ENCODE assay signal across 18 mouse cellular contexts in the genomic region with DNA sequence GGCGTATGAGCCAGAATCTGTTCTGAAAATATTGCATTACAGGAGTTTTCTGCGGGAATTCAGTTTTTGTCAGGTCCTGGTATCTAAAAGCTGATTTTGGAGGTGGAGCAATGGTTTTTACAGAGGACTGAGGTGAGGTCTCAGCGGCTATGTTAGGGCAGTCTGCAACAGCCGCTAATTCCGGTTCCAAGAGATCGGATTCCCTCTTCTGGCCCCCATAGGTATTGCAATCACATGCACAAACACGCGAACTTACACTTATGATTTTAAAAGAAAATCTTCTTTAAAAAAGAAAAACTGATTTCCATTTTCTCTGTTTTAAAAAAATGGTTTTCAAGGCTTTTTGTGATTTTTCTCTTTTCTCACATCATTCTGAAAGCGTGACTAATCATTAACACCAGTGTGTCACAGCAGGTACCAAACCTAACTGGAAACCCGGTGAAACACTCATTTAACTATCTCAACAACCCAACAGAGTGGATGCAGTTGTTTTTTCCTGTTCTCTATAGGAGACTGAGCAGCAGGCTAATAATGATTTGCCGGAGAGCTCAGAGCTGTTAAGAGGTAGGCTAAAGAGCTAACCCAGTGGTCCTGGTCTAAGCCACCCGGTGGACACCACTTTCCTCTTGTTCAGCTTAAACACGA.
DNase-seq lines count a peak whose midpoint lies in the region; ATAC-seq and TF ChIP-seq lines count a peak whose summit lies in the region.
"Had no signal": no experiment of that assay in that cellular context is flagged by ENCODE, and none has a peak within 500 bp of the region (broad histone marks: within the 10 kb centered on the region; RNA-seq: fewer than 3 reads in every experiment).

No protein-coding gene starts in this region.

- no peak for ATAC-seq in intestine, postnatal 0 days
- no peak for ATAC-seq in intestine, embryonic 15.5 days
- ATAC-seq in lung, embryonic 14.5 days (ENCODE audit: insufficient read depth): no peak

- DNase-seq in lung, embryonic 14.5 days: peak; percentile 7
- DNase-seq in lung, adult 2 months: no peak
- DNase-seq in MEL (ENCODE audit: low read depth, low spot score): peak; percentile 7
- DNase-seq in spleen, adult 12 weeks (ENCODE audit: low spot score): no peak
- DNase-seq in frontal cortex, adult 2 months (ENCODE audit: extremely low spot score in 1 of 2, low spot score in 1 of 2): no peak
- DNase-seq: adrenal gland, postnatal 36 days; B cell, adult 2 months; cerebellum, adult 2 months; cerebellum, postnatal 36 days; gastrocnemius, postnatal 14 days; heart, postnatal 4 days; lung, postnatal 4 days; thymus, postnatal 36 days had no signal

- H3K27me3 ChIP-seq in intestine, postnatal 0 days (replicated peaks; ENCODE audit: control insufficient read depth, insufficient read depth, low read length): no peaks in the 10 kb centered on the region
- H3K27me3 ChIP-seq in intestine, embryonic 15.5 days (replicated peaks): no peaks in the 10 kb centered on the region
- H3K27me3 ChIP-seq in lung, embryonic 14.5 days (ENCODE audit: insufficient read depth, low read length): no peaks in the 10 kb centered on the region
- H3K27me3 ChIP-seq in MEL (ENCODE audit: control insufficient read depth in 1 of 2, insufficient read depth in 2 of 2, low read length in 2 of 2): no peaks in the 10 kb centered on the region
- H3K27me3 ChIP-seq: heart, embryonic 15.5 days; limb, embryonic 15.5 days had no signal

- no peaks in the 10 kb centered on the region for H3K36me3 ChIP-seq in intestine, postnatal 0 days (ENCODE audit: control insufficient read depth, insufficient read depth)
- no peaks in the 10 kb centered on the region for H3K36me3 ChIP-seq in intestine, embryonic 15.5 days
- H3K36me3 ChIP-seq in lung, embryonic 14.5 days (ENCODE audit: insufficient read depth): no peaks in the 10 kb centered on the region
- H3K36me3 ChIP-seq in MEL (ENCODE audit: control insufficient read depth in 1 of 2, insufficient read depth in 2 of 2, low read length in 2 of 2): no peaks in the 10 kb centered on the region
- H3K36me3 ChIP-seq: forebrain, embryonic 12.5 days; heart, embryonic 15.5 days; limb, embryonic 15.5 days had no signal

- TF ChIP-seq CTCF in intestine, postnatal 0 days (IDR thresholded peaks at IDR 0.05; ENCODE audit: low read depth): peak; percentile 23; the same call in 1 of the 2 replicates
- TF ChIP-seq CTCF in lung, embryonic 14.5 days (IDR thresholded peaks at IDR 0.05; ENCODE audit: low read depth): peak; percentile 21; the same call in 1 of the 2 replicates
- TF ChIP-seq CTCF in lung, adult 2 months (IDR thresholded peaks at IDR 0.05; ENCODE audit: insufficient read depth, low read length): no peak
- peak in 2 of 3 experiments; percentile 10 to 24; a peak in 1 of 6 replicates for TF ChIP-seq CTCF in MEL (IDR thresholded peaks at IDR 0.05 in 2 of 3, conservative IDR thresholded peaks at IDR 0.05 in 1 of 3; ENCODE audit: control insufficient read depth in 1 of 3, insufficient read depth in 1 of 3, low read depth in 2 of 3, low read length in 3 of 3, poor library complexity in 1 of 3, severe bottlenecking in 1 of 3)

- TF ChIP-seq POLR2A in lung, adult 2 months (IDR thresholded peaks at IDR 0.05; ENCODE audit: borderline replicate concordance, extremely low read depth, low read depth, low read length): no peak
- TF ChIP-seq POLR2A in MEL (IDR thresholded peaks at IDR 0.05; ENCODE audit: control insufficient read depth in 1 of 2, insufficient read depth in 1 of 2, low read depth in 1 of 2, low read length in 2 of 2, poor library complexity in 1 of 2): no peak

- H3K9ac ChIP-seq in intestine, postnatal 0 days (ENCODE audit: low read depth, low read length): no peak overlapping the region
- H3K9ac ChIP-seq in intestine, embryonic 15.5 days: no peak overlapping the region
- no peak overlapping the region for H3K9ac ChIP-seq in lung, embryonic 14.5 days
- H3K9ac ChIP-seq in MEL (ENCODE audit: control insufficient read depth, low read depth, low read length, poor library complexity, severe bottlenecking): no peak overlapping the region
- H3K9ac ChIP-seq: forebrain, embryonic 12.5 days; heart, embryonic 15.5 days; limb, embryonic 15.5 days had no signal

- no peak overlapping the region for H3K4me3 ChIP-seq in intestine, postnatal 0 days (ENCODE audit: low read depth, low read length)
- no peak overlapping the region for H3K4me3 ChIP-seq in intestine, embryonic 15.5 days (replicated peaks)
- no peak overlapping the region for H3K4me3 ChIP-seq in lung, embryonic 14.5 days (ENCODE audit: low read depth, low read length)
- H3K4me3 ChIP-seq in lung, adult 2 months (replicated peaks; ENCODE audit: extremely low read depth, low read depth, low read length): no peak overlapping the region
- H3K4me3 ChIP-seq in MEL (ENCODE audit: control insufficient read depth in 1 of 2, insufficient read depth in 1 of 2, low read depth in 2 of 2, low read length in 2 of 2): no peak overlapping the region
- H3K4me3 ChIP-seq: forebrain, embryonic 12.5 days; heart, embryonic 15.5 days; limb, embryonic 15.5 days had no signal

- H3K9me3 ChIP-seq in intestine, postnatal 0 days (ENCODE audit: control insufficient read depth): no peaks in the 10 kb centered on the region
- H3K9me3 ChIP-seq in intestine, embryonic 15.5 days: no peaks in the 10 kb centered on the region
- no peaks in the 10 kb centered on the region for H3K9me3 ChIP-seq in lung, embryonic 14.5 days (ENCODE audit: low read depth, low read length)
- no peaks in the 10 kb centered on the region for H3K9me3 ChIP-seq in MEL (replicated peaks; ENCODE audit: insufficient read depth, low read length)
- H3K9me3 ChIP-seq: forebrain, embryonic 12.5 days; heart, embryonic 15.5 days; limb, embryonic 15.5 days had no signal

- H3K79me2 ChIP-seq in MEL (ENCODE audit: control insufficient read depth, insufficient read depth, low read length, poor library complexity): no peaks in the 10 kb centered on the region

- no peak overlapping the region for H3K27ac ChIP-seq in intestine, postnatal 0 days (ENCODE audit: low read depth, low read length)
- H3K27ac ChIP-seq in intestine, embryonic 15.5 days: no peak overlapping the region
- no peak overlapping the region for H3K27ac ChIP-seq in lung, embryonic 14.5 days (ENCODE audit: low read depth)
- no peak overlapping the region for H3K27ac ChIP-seq in MEL (ENCODE audit: control insufficient read depth, low read depth, low read length)
- H3K27ac ChIP-seq: forebrain, embryonic 12.5 days; heart, embryonic 15.5 days; limb, embryonic 15.5 days had no signal

- no peak overlapping the region for H3K4me2 ChIP-seq in intestine, postnatal 0 days (replicated peaks; ENCODE audit: low read depth)
- no peak overlapping the region for H3K4me2 ChIP-seq in intestine, embryonic 15.5 days (replicated peaks)
- no peak overlapping the region for H3K4me2 ChIP-seq in lung, embryonic 14.5 days
- H3K4me2 ChIP-seq: forebrain, embryonic 12.5 days; heart, embryonic 15.5 days had no signal

- TF ChIP-seq EP300 in MEL (IDR thresholded peaks at IDR 0.05; ENCODE audit: low read depth in 1 of 2, low read length in 2 of 2): no peak

- WGBS in intestine, postnatal 0 days: 89% methylated on average over 13 of the region's 13 CpGs
- WGBS in intestine, embryonic 15.5 days: 85% methylated on average over 13 of the region's 13 CpGs
- 83% methylated on average over 13 of the region's 13 CpGs for WGBS in lung, embryonic 14.5 days
- WGBS in lung, adult 2 months: 86% methylated on average over 13 of the region's 13 CpGs

- peak; percentile 12; the same call in 1 of the 2 replicates for TF ChIP-seq RAD21 in MEL (IDR thresholded peaks at IDR 0.05; ENCODE audit: low read depth, low read length)

- peaks cover 4% of the 10 kb centered on the region; the same call in 1 of the 2 replicates for H3K4me1 ChIP-seq in intestine, postnatal 0 days (replicated peaks; ENCODE audit: control insufficient read depth, insufficient read depth, low read length)
- peaks cover 12% of the 10 kb centered on the region for H3K4me1 ChIP-seq in intestine, embryonic 15.5 days (replicated peaks)
- no peaks in the 10 kb centered on the region for H3K4me1 ChIP-seq in lung, embryonic 14.5 days (ENCODE audit: insufficient read depth)
- no peaks in the 10 kb centered on the region for H3K4me1 ChIP-seq in lung, adult 2 months (ENCODE audit: control insufficient read depth, insufficient read depth, low read length)
- no peaks in the 10 kb centered on the region for H3K4me1 ChIP-seq in MEL (ENCODE audit: control insufficient read depth in 1 of 2, insufficient read depth in 2 of 2, low read length in 2 of 2)
- H3K4me1 ChIP-seq: heart, embryonic 15.5 days had no signal

TF ChIP-seq in MEL, 35 proteins besides CTCF, POLR2A, EP300 and RAD21:
- peak; percentile 35 for TF ChIP-seq SMC3 (IDR thresholded peaks at IDR 0.05; ENCODE audit: low read depth, low read length)
- no peak for TF ChIP-seq MXI1 (IDR thresholded peaks at IDR 0.05; ENCODE audit: low read depth, low read length)

Comparison
In these comparisons a context has a peak if more than half of its experiments do, and no peak if none do; other contexts are left out.
1. DNase-seq: peak in lung, embryonic 14.5 days (single experiment) and MEL (single experiment); none in lung, adult 2 months (single experiment), spleen, adult 12 weeks (single experiment) and frontal cortex, adult 2 months (0 of 2).